Mouse (Mus musculus) forebrain, embryonic 12.5 days (tissue): ENCODE measurements around the gene Syngr1. TPM values are rescaled to one million over a fixed set of nuclear protein-coding genes. Genes with fewer than 3 reads are reported as not detected.
A peak's percentile ranks its signal among the peaks of the same experiment; 100 is the strongest.

Source experiments
- ATAC-seq: fragments of 200-750 bp; cut with Nextera tagmentation; 2 replicates; pipeline ENCODE4 v1.8.0; 2017; ENCODE audit warnings: moderate TSS enrichment; ENCODE audit not compliant: low FRiP score
- H3K27ac ChIP-seq: fragments of 300-500 bp; sonication (generic); 2 replicates; pipeline ENCODE4 v1.5.1; 2016; ENCODE audit warnings: mild to moderate bottlenecking
- H3K27me3 ChIP-seq: fragments of 300-500 bp; sonication (generic); 2 replicates; pipeline ENCODE4 v1.6.1; 2016; ENCODE audit warnings: mild to moderate bottlenecking
- H3K36me3 ChIP-seq: fragments of 300-500 bp; sonication (generic); replicated peaks from 2 replicates; pipeline ENCODE4 v1.6.1; 2016; ENCODE audit warnings: mild to moderate bottlenecking
- H3K4me1 ChIP-seq: fragments of 300-500 bp; sonication (generic); 2 replicates; pipeline ENCODE4 v1.6.1; 2016
- H3K4me2 ChIP-seq: fragments of 300-500 bp; sonication (generic); 2 replicates; pipeline ENCODE4 v1.6.1; 2016; ENCODE audit warnings: mild to moderate bottlenecking, moderate library complexity
- H3K4me3 ChIP-seq: fragments of 300-500 bp; sonication (generic); replicated peaks from 2 replicates; pipeline ENCODE4 v1.5.1; 2016; ENCODE audit warnings: mild to moderate bottlenecking
- H3K9ac ChIP-seq: fragments of 300-500 bp; sonication (generic); 2 replicates; pipeline ENCODE4 v1.6.1; 2016; ENCODE audit warnings: mild to moderate bottlenecking
- H3K9me3 ChIP-seq: fragments of 300-500 bp; sonication (generic); 2 replicates; pipeline ENCODE4 v1.6.1; 2016
- WGBS: fragments of 180-500 bp; shearing (Covaris S2); methylation state at CpG from one replicate; pipeline ENCODE4 v1.1.7; 2016; 5-methylcytosine and 5-hydroxymethylcytosine counted together
- polyA plus RNA-seq: library from polyadenylated mRNA; unstranded; fragments of >200 nt; fragmentation: Nextera tagmentation; extraction: Ambion mirVana; gene quantifications from 2 replicates; pipeline ENCODE4 v1.2.1, GENCODE M21; 2016

Syngr1 gene
- 12.1 and 13.9 TPM in 2 replicates for polyA plus RNA-seq

DNA sequence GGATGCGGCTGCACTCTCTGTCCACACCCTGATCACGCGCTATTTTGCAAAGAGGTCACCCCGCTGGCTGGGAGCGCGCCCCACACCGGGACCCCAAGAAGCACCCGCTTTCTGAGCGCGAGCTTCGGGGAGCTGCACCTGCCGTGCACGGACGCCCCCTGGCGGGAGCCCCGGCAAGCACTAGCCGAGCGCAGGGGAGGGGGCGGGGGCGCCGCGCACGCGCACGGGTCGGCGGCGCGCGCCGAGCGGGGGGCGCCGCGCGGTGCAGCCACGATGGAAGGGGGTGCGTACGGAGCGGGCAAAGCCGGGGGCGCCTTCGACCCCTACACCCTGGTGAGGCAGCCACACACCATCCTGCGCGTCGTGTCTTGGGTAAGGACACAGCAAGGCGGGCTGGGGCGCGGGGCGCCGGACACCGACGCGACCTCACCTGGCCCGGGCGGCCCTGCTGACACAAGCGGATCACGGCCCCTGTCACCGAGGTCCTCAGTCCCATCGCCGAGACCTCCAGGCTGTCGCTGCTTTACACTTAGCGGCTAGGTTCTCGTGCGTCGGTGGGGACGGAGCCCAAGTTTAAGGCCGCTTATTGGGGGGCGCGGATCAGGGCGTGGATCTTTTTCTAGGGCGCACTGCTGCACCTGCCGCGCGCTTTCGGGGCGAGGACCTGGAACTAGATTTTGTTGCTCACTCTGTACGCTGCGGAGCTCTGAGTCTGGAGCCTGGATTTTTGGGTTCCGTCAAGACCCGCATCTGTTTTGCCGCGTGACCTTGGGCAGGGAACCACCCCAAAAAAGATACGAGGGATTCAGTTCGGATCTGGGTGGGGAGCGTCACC lies at the start of gene Syngr1, which contains the start of gene Rpl3:
Gene Syngr1 (plus strand): TSS at position 214 of the 835 bp plus-strand sequence.
Gene Rpl3 (minus strand): TSS at position 748 of the 835 bp plus-strand sequence.
- Histone ChIP-seq H3K9me3 (no peaks in the 10 kb centered on the region), H3K4me1 (peaks cover 15% of the 10 kb centered on the region), H3K4me3 (peak within 1 kb of the TSS; percentile 79), H3K27ac (0 out of 2 replicates have a peak within 1 kb of the TSS, but pooled peaks have one; percentile 31), H3K4me2 (peak within 1 kb of the TSS; percentile 89), H3K27me3 (peaks cover 35% of the 10 kb centered on the region), H3K36me3 (no peaks in the 10 kb centered on the region), H3K9ac (peak within 1 kb of the TSS; percentile 73)
- peak; percentile 66 for ATAC-seq
- under 1% methylated on average over 83 of the region's 86 CpGs for WGBS

DNA sequence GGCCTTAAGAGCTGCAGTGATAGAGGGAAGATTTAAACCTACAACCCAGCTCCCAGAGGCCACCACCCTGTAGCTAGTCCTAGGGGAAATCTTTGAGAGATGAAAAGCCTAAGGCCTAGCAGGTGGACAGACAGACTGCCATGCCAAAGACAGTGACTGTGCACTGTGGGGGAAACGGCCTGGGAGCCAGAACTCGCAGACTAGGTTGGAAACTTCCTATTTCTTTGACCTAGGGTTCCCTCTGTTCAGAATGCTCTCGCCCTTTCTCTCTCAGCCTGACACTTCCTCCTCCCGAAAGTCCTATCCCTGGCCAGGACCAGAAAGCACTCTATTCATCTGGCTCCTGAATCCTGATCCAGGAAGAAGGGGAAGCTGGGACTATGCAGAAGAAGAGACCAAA lies 49.0 kb upstream of the Syngr1 start:
- H3K4me1 ChIP-seq, result no peaks in the 10 kb centered on the region
- H3K9ac ChIP-seq, result no peak overlapping the region
- H3K36me3 ChIP-seq, result no peaks in the 10 kb centered on the region
- peaks cover 7% of the 10 kb centered on the region; the same call in 1 of the 2 replicates for H3K9me3 ChIP-seq
- H3K27ac ChIP-seq, result no peak overlapping the region
- 83% methylated on average over 4 of the region's 4 CpGs for WGBS
- no peak for ATAC-seq
- no peaks in the 10 kb centered on the region for H3K27me3 ChIP-seq
- H3K4me2 ChIP-seq, result no peak overlapping the region
- H3K4me3 ChIP-seq, result no peak overlapping the region

DNA sequence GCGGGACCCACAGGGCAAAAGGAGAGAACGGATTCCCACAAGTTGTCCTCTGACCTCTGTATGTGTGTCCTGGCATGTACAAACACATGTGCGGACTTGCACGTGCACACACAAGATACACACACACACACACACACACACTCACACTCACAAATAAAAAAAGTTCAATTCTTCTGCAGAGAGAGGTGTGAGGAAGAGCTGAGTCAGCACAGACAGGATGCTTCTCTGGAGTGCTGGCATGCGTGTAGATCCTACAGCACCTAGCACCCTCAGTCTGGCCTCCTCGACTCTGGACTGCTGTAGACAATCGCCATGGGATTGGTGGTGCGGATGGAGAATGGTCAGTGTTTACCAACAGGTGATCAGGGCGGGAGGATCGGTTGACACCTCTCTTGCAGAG lies 46.9 kb upstream of the Syngr1 start:
- Histone ChIP-seq H3K4me3 (no peak overlapping the region), H3K27me3 (no peaks in the 10 kb centered on the region)
- WGBS, result 94% methylated on average over 10 of the region's 10 CpGs

DNA sequence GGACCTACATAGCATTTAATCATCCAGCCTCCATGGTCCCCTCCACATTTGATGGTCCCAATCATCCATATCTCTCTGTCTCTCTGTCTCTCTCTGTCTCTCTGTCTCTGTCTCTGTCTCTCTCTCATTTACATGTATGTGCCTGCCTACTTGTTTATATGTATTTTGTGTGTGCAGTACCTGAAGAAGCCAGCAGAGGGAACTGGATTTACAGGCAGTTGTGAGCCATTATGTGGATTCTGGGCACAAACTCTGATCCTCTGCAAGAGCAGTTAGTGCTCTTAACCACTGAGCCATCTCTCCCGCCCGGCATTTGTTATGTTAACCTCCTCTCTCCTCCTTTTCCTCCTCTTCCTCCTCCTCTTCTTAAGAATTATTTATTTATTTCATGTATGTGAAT lies 45.4 kb upstream of the Syngr1 start:
- Histone ChIP-seq H3K27ac (no peak overlapping the region), H3K9ac (no peak overlapping the region), H3K27me3 (no peaks in the 10 kb centered on the region), H3K4me1 (no peaks in the 10 kb centered on the region), H3K9me3 (peaks cover 7% of the 10 kb centered on the region; the same call in 1 of the 2 replicates), H3K4me2 (no peak overlapping the region), H3K4me3 (no peak overlapping the region), H3K36me3 (no peaks in the 10 kb centered on the region)
- 86% methylated on average over 2 of the region's 2 CpGs for WGBS
- ATAC-seq, result no peak

More for the DNA sequence above, 46.9 kb upstream of the Syngr1 start:
- Histone ChIP-seq H3K36me3 (no peaks in the 10 kb centered on the region), H3K4me1 (no peaks in the 10 kb centered on the region), H3K4me2 (no peak overlapping the region), H3K9ac (no peak overlapping the region), H3K9me3 (peaks cover 7% of the 10 kb centered on the region; the same call in 1 of the 2 replicates), H3K27ac (no peak overlapping the region)
- no peak for ATAC-seq

DNA sequence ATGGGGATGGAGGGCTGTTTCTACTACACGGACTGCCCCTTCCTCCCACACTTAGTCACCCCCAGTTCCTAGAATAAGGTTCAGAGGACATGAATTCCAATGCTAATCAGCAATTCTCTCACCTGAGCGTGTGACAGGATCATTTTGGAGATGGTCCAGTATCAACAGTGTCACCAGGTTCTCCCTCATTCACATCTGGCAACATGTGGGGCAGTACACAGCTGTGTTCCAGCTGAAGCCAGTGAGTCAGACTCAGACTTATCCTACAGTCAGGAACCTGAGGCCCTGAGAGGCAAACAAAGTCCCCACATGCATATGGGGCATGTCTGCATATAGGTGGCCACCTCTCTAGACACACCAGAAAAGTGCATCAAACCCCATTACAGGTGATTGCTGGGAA lies 43.9 kb upstream of the Syngr1 start:
- H3K9ac ChIP-seq, result no peak overlapping the region
- peaks cover 7% of the 10 kb centered on the region; the same call in 1 of the 2 replicates for H3K9me3 ChIP-seq
- no peaks in the 10 kb centered on the region for H3K4me1 ChIP-seq
- WGBS, result 85% methylated on average over 2 of the region's 2 CpGs
- H3K4me2 ChIP-seq, result no peak overlapping the region
- H3K4me3 ChIP-seq, result no peak overlapping the region
- no peak overlapping the region for H3K27ac ChIP-seq
- H3K27me3 ChIP-seq, result no peaks in the 10 kb centered on the region
- no peak for ATAC-seq
- H3K36me3 ChIP-seq, result no peaks in the 10 kb centered on the region

DNA sequence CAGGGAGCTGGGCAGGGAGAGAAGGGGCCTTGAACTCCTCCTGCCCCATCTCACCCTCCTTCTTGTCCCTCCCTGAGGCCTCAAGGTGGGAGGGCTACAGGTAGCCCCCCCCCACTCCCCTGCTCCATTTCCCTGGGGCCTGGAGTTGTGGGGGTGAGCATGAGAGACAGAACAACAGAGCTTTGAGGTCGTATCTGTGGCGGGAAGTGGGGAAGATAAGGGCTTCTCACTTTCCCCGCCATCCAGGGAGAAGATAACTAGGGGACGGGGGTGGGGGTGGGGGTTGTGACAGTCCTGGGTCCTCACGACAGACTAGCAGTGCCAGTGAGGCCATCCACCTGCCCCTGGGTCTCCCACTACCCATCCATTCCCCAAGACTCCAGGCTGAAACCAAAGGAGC lies 43.2 kb upstream of the Syngr1 start:
- ATAC-seq, result no peak
- Histone ChIP-seq H3K36me3 (no peaks in the 10 kb centered on the region), H3K9ac (no peak overlapping the region), H3K27ac (no peak overlapping the region), H3K9me3 (peaks cover 7% of the 10 kb centered on the region; the same call in 1 of the 2 replicates), H3K4me1 (no peaks in the 10 kb centered on the region), H3K27me3 (no peaks in the 10 kb centered on the region), H3K4me2 (no peak overlapping the region), H3K4me3 (no peak overlapping the region)
- WGBS, result 76% methylated on average over 5 of the region's 5 CpGs

DNA sequence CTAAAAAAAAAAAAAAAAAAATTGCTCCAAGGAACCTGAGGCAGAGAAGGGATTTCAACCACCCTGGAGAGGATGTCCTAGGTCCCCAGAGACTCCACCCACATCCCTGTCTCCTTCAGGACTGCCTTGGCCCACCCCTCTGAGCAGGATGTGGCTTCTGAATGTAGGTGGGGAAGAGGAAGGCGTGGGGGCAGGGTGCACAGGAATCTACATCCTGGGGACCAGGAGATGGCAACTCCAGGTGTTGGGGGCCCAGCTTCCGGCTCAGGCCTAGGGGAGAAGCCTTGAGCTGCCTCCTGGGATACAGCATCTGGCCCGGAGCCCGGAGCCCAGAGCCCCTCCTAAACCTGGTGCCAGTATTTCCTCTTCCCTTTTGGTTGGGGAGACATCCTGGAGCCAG lies 41.0 kb upstream of the Syngr1 start:
- Histone ChIP-seq H3K27ac (no peak overlapping the region), H3K9me3 (peaks cover 7% of the 10 kb centered on the region; the same call in 1 of the 2 replicates), H3K4me3 (no peak overlapping the region), H3K4me1 (peaks cover under 1% of the 10 kb centered on the region; the same call in 1 of the 2 replicates), H3K9ac (no peak overlapping the region), H3K36me3 (no peaks in the 10 kb centered on the region), H3K4me2 (no peak overlapping the region), H3K27me3 (no peaks in the 10 kb centered on the region)
- ATAC-seq, result no peak
- WGBS, result 79% methylated on average over 4 of the region's 4 CpGs

DNA sequence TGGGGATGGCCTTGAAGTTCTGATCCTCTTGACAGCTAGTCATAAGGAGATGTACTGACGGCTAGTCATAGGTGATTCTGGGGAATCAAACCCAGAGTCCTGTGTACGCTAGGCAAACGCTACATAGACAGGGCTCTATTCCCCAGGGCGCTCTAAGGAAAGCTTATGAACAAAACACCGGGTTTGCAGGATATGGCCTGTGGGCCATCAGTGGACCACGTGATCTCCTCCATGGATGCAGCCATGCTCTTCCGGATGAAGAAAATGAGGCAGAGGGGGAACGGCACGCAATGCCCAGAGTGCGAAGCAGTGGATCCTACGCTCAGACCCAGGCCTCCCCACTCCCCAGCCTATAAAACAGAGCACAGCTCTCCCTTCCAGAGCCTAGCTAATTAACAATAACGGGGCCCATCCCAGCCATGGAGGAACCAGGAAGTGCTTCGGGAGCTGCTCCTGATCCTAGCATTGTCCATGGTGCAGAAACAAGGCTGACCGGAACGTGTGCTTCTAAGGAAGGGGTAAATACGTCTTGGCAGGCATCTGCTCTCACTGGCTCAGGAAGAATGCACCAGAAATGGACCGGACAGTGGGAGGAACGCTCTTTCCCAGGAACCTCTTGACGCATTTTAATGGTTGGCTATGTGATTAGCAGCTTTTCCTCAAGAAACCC lies 39.9 kb upstream of the Syngr1 start:
- H3K9me3 ChIP-seq, result no peaks in the 10 kb centered on the region
- no peak overlapping the region for H3K4me2 ChIP-seq
- no peaks in the 10 kb centered on the region for H3K36me3 ChIP-seq
- H3K9ac ChIP-seq, result no peak overlapping the region
- H3K4me1 ChIP-seq, result peaks cover 4% of the 10 kb centered on the region; the same call in 1 of the 2 replicates
- no peak overlapping the region for H3K27ac ChIP-seq
- no peaks in the 10 kb centered on the region for H3K27me3 ChIP-seq
- WGBS, result 83% methylated on average over 19 of the region's 19 CpGs
- no peak overlapping the region for H3K4me3 ChIP-seq
- no peak for ATAC-seq

DNA sequence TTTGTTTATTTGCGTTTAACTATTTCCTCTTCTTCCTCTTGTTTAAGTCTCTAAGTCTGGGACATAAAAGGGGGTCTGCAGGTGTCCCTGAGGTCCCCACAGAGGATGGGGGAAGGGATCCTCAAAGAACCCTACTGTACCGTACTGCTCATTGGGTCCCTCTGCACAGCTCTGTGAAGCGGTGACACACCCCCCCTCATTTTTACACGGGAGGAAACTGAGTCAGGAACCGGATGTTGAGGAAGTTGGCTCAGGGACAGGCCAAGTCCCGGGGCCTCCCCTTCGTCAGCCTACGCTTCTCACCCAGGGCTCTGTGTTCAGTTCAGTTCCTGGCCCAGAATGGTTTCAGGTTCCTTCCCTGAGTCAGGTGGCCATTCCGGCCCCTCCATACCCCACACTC lies 39.4 kb upstream of the Syngr1 start:
- Histone ChIP-seq H3K27ac (no peak overlapping the region), H3K9ac (no peak overlapping the region), H3K4me2 (no peak overlapping the region), H3K4me3 (no peak overlapping the region), H3K4me1 (peaks cover 8% of the 10 kb centered on the region), H3K27me3 (no peaks in the 10 kb centered on the region), H3K36me3 (no peaks in the 10 kb centered on the region), H3K9me3 (no peaks in the 10 kb centered on the region)
- no peak for ATAC-seq
- WGBS, result 87% methylated on average over 9 of the region's 9 CpGs

DNA sequence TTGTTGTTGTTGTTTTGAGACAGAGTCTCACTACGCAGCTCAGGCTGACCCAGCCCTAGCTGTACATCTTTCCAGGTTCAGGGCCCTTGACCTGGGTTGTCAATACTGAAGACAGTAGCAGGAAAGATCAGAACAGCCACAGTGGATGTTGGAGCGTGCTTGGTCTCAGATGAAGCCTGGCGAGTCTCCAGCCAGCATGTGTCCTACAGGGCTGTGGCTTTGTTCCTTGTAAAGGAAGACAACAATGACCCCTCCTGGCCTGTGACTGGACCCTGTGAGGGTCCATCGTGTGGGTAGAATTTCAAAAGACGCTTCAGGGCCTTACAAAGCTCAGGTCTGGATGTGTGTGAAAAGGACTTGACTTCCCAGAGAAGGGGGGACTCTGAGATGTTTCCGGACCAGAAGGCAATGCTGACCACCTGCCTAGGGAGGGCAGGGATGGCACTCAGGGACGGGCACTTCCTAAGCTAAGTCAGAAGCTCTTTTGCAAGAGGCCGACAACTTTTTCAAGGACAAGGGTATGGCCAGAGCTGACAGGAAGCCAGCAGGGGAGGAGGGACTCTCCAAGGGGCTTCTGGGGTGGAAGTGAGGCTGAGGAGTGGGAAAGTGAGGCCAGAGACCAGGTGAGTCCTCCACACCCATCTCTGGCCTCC lies 37.6 kb upstream of the Syngr1 start:
- no peaks in the 10 kb centered on the region for H3K27me3 ChIP-seq
- no peaks in the 10 kb centered on the region for H3K36me3 ChIP-seq
- peaks cover 10% of the 10 kb centered on the region for H3K4me1 ChIP-seq
- no peak overlapping the region for H3K4me2 ChIP-seq
- no peaks in the 10 kb centered on the region for H3K9me3 ChIP-seq
- H3K27ac ChIP-seq, result no peak overlapping the region
- ATAC-seq, result no peak
- H3K9ac ChIP-seq, result no peak overlapping the region
- no peak overlapping the region for H3K4me3 ChIP-seq
- WGBS, result 69% methylated on average over 8 of the region's 8 CpGs

DNA sequence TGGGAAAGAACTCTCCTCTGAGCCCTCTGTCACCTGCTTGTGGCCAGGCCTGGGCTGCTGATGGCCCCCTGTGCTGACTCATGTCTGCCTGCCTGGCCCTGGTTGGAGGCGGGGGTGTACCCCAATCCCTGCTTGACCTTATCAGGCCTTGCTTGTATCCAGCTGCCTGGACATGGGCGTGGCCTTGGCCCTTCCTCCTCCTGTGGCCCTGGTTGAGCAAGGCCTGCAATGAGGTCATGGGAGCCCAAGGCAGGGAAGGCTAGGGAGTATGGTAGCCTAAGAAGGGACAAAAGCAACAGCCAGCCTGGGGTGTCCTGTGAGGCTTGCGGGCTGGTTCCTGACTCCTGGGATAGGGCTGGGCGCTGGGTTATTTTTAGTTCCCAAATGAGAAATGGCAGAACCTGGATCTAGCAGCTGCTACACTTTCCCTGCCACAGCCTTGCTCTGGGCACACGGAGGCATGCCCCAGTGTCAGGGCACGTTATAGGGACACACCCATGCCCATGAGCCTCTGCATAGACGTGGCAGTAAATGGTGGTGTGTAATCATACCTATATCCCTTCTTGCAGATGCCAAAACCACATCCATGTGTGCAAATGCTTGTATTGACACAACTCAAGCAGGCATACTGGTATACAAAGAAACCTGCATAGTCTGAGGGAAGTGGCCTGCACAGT lies 37.0 kb upstream of the Syngr1 start:
- H3K27me3 ChIP-seq, result no peaks in the 10 kb centered on the region
- H3K9me3 ChIP-seq, result no peaks in the 10 kb centered on the region
- no peak overlapping the region for H3K4me2 ChIP-seq
- no peak overlapping the region for H3K27ac ChIP-seq
- H3K4me1 ChIP-seq, result peaks cover 10% of the 10 kb centered on the region
- H3K4me3 ChIP-seq, result no peak overlapping the region
- no peak overlapping the region for H3K9ac ChIP-seq
- ATAC-seq, result no peak
- 91% methylated on average over 7 of the region's 7 CpGs for WGBS
- no peaks in the 10 kb centered on the region for H3K36me3 ChIP-seq

DNA sequence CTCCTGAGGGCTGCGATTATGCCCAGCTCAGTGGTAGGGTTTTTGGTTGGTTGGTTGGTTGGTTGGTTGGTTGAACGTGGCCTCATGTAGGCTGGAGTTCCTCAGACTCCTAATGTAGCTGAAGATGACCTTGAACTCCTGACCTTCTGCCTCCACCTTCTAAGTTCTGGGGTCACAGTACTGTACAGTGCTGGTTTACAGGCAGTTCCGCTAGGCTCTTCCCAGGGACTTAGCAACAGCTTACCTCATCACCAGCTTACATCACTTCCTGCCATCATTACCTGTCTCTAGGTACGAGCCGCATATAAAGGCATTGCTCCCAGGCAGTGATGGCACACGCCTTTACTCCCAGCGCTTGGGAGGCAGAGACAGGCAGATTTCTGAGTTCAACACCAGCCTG lies 33.0 kb upstream of the Syngr1 start:
- Histone ChIP-seq H3K9me3 (no peaks in the 10 kb centered on the region), H3K4me1 (peaks cover 11% of the 10 kb centered on the region), H3K4me3 (no peak overlapping the region), H3K4me2 (no peak overlapping the region), H3K27me3 (0 out of 2 replicates have a peak, but pooled peaks cover 4% of the 10 kb centered on the region), H3K27ac (no peak overlapping the region), H3K9ac (no peak overlapping the region), H3K36me3 (no peaks in the 10 kb centered on the region)
- 93% methylated on average over 7 of the region's 7 CpGs for WGBS
- no peak for ATAC-seq
